Mouse (Mus musculus): ENCODE measurements around the gene Faim. TPM values are rescaled to one million over a fixed set of nuclear protein-coding genes. Genes with fewer than 3 reads are reported as not detected.

Faim gene
- total and polyA plus RNA-seq, 3 experiments: 24.0 to 86.6 (median 24.7) TPM

DNA sequence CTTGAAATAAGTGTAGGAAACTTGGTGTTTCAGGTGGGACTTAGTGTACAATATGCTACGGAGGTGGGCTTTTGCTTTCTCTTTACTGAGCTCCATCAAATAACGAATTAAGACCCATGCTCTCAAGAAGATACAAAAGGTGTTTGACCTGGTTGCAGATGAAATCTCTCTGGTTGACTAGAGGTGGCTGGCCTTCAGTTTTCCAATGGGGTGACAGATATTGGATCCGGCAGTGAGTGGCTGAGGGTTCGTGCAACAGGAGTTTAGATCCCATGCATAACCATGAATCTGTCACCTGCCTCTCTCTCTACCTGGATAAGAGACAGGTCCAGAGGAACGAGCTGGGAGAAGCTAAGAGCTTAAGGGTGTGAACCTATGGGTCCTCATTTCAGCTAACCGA, 27.5 kb upstream of the Faim start:
- no peak for DNase-seq (ENCODE audit: low spot score)

DNA sequence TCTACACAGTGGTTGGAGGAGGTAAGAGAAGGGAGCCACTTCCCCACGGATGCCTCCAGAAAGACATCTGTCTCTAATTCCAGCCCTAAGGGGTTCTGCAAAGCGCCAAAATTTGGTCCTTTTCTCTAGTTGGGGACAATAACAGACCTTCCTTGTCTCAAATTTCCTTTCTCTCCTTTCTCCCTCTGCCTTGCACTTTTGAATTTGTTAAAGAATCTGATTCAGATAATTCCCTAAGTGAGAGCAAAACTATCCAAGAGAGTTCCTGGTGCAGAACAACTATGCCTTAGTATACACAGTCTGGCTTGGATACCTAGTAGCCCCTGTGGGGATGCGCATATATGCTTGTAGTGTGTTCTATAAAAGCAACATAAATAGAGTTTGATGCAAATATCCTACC, 26.3 kb upstream of the Faim start:
- no peaks in the 10 kb centered on the region for H3K27me3 ChIP-seq (ENCODE audit: insufficient read depth, low read length)
- TF ChIP-seq CTCF (IDR thresholded peaks at IDR 0.05; ENCODE audit: low read depth, low read length) (no peak), TAL1 (conservative IDR thresholded peaks at IDR 0.05; ENCODE audit: low read depth, low read length) (no peak), GATA2 (IDR thresholded peaks at IDR 0.05; ENCODE audit: borderline replicate concordance, low read depth, low read length) (no peak), POLR2AphosphoS5 (IDR thresholded peaks at IDR 0.05; ENCODE audit: insufficient replicate concordance, low read depth, low read length) (no peak), GATA1 (IDR thresholded peaks at IDR 0.05; ENCODE audit: borderline replicate concordance, low read length) (no peak)
- DNase-seq (ENCODE audit: low spot score): no peak

More for the DNA sequence above, 27.5 kb upstream of the Faim start:
- TF ChIP-seq GATA1 (IDR thresholded peaks at IDR 0.05; ENCODE audit: borderline replicate concordance, low read length): no peak
- no peak for TF ChIP-seq CTCF (IDR thresholded peaks at IDR 0.05; ENCODE audit: low read depth, low read length)
- no peak for TF ChIP-seq GATA2 (IDR thresholded peaks at IDR 0.05; ENCODE audit: borderline replicate concordance, low read depth, low read length)
- TF ChIP-seq POLR2AphosphoS5 (IDR thresholded peaks at IDR 0.05; ENCODE audit: insufficient replicate concordance, low read depth, low read length): no peak
- TF ChIP-seq TAL1 (conservative IDR thresholded peaks at IDR 0.05; ENCODE audit: low read depth, low read length): no peak
- H3K36me3 ChIP-seq (replicated peaks): no peaks in the 10 kb centered on the region
- no peaks in the 10 kb centered on the region for H3K27me3 ChIP-seq (ENCODE audit: insufficient read depth, low read length)
- no peaks in the 10 kb centered on the region for H3K4me1 ChIP-seq (ENCODE audit: insufficient read depth, low read depth, low read length)
- H3K4me3 ChIP-seq (ENCODE audit: low read depth, low read length): no peak overlapping the region
- no peak for ATAC-seq (ENCODE audit: extremely low read depth, insufficient number of reproducible peaks, low FRiP score, poor library complexity, severe bottlenecking)
- peaks cover 30% of the 10 kb centered on the region for H3K9me3 ChIP-seq (replicated peaks)

DNA sequence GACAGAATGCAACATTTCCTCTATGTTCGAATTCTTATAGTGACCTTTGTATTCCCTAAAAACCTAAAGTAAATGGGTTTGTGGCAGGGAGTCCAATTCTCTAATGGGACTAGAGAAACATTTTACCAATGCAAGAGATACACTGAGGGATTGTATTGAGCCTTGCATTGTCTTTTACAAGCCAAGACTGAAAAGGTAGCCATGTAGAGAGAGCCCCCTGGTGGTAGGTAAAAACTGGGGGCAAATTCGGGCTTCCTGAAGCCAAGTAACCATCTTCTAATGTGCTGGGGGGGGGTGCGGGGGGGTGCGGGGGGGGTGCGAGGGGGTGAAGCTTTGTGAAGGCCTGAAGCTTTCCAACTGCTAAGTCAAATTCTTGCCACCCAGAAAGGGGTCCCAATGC, 25.8 kb upstream of the Faim start:
- TF ChIP-seq CTCF (IDR thresholded peaks at IDR 0.05; ENCODE audit: low read depth, low read length): no peak
- TF ChIP-seq TAL1 (conservative IDR thresholded peaks at IDR 0.05; ENCODE audit: low read depth, low read length): no peak
- no peak for TF ChIP-seq POLR2AphosphoS5 (IDR thresholded peaks at IDR 0.05; ENCODE audit: insufficient replicate concordance, low read depth, low read length)

More for the DNA sequence above, 26.3 kb upstream of the Faim start:
- Histone ChIP-seq H3K4me1 (ENCODE audit: insufficient read depth, low read depth, low read length) (no peaks in the 10 kb centered on the region), H3K36me3 (replicated peaks) (no peaks in the 10 kb centered on the region), H3K9me3 (replicated peaks) (peaks cover 24% of the 10 kb centered on the region), H3K4me3 (ENCODE audit: low read depth, low read length) (no peak overlapping the region)
- no peak for ATAC-seq (ENCODE audit: extremely low read depth, insufficient number of reproducible peaks, low FRiP score, poor library complexity, severe bottlenecking)

DNA sequence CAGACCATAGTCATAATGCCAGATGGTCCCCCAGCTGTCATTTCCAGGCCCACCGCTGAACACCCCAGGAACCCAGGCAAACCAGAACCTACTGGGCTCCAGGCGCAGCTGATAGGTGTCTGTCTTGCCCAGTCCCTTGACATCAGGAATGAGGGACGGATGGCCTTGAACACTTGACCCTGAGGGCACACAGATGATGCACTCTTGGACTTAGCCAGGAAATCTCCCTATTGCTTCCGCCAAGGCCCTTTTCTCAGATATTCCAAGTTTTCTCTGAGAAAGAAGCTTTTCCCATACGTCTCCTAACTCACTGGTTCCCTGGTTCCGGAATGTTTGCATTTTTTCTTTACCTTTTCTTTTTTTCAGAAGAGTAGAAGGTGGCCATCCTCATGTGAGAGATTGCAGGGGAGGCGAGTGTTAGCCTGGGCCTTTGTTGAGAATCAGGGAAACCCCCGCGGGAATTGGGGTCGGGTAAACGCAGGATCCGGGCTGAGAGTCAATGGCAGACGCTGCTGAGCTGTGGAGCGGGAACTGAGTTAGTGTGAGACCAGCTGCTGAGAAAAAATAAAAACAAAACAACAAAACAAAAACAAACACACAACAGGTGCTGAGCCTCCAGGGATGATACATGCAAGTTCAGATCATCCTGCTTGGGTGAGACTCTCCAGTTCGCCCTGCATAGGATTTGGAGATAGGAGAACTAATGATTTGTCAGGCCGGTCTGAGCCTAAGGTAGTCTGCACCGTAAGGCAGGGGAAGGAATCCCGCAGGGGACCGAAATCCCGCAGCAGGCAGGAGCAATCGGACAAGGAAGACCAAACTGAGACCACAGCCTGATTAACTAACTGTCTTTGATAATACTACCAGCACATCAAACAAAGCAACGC, 24.3 kb upstream of the Faim start:
- no peak overlapping the region for H3K4me3 ChIP-seq (ENCODE audit: low read depth, low read length)
- no peaks in the 10 kb centered on the region for H3K36me3 ChIP-seq (replicated peaks)
- no peaks in the 10 kb centered on the region for H3K4me1 ChIP-seq (ENCODE audit: insufficient read depth, low read depth, low read length)
- H3K9me3 ChIP-seq (replicated peaks): peaks cover 4% of the 10 kb centered on the region
- 0 out of 2 replicates have a peak, but pooled peaks cover 2% of the 10 kb centered on the region for H3K27me3 ChIP-seq (ENCODE audit: insufficient read depth, low read length)
- ATAC-seq (ENCODE audit: extremely low read depth, insufficient number of reproducible peaks, low FRiP score, poor library complexity, severe bottlenecking): no peak
- no peak for DNase-seq (ENCODE audit: low spot score)
- TF ChIP-seq TAL1 (conservative IDR thresholded peaks at IDR 0.05; ENCODE audit: low read depth, low read length) (no peak), CTCF (IDR thresholded peaks at IDR 0.05; ENCODE audit: low read depth, low read length) (no peak), GATA2 (IDR thresholded peaks at IDR 0.05; ENCODE audit: borderline replicate concordance, low read depth, low read length) (no peak), GATA1 (IDR thresholded peaks at IDR 0.05; ENCODE audit: borderline replicate concordance, low read length) (no peak), POLR2AphosphoS5 (IDR thresholded peaks at IDR 0.05; ENCODE audit: insufficient replicate concordance, low read depth, low read length) (no peak)

More for the DNA sequence above, 25.8 kb upstream of the Faim start:
- H3K27me3 ChIP-seq (ENCODE audit: insufficient read depth, low read length): 0 out of 2 replicates have a peak, but pooled peaks cover 2% of the 10 kb centered on the region
- no peak overlapping the region for H3K4me3 ChIP-seq (ENCODE audit: low read depth, low read length)
- H3K4me1 ChIP-seq (ENCODE audit: insufficient read depth, low read depth, low read length): no peaks in the 10 kb centered on the region
- no peak for DNase-seq (ENCODE audit: low spot score)
- H3K9me3 ChIP-seq (replicated peaks): peaks cover 19% of the 10 kb centered on the region
- ATAC-seq (ENCODE audit: extremely low read depth, insufficient number of reproducible peaks, low FRiP score, poor library complexity, severe bottlenecking): no peak
- H3K36me3 ChIP-seq (replicated peaks): no peaks in the 10 kb centered on the region

DNA sequence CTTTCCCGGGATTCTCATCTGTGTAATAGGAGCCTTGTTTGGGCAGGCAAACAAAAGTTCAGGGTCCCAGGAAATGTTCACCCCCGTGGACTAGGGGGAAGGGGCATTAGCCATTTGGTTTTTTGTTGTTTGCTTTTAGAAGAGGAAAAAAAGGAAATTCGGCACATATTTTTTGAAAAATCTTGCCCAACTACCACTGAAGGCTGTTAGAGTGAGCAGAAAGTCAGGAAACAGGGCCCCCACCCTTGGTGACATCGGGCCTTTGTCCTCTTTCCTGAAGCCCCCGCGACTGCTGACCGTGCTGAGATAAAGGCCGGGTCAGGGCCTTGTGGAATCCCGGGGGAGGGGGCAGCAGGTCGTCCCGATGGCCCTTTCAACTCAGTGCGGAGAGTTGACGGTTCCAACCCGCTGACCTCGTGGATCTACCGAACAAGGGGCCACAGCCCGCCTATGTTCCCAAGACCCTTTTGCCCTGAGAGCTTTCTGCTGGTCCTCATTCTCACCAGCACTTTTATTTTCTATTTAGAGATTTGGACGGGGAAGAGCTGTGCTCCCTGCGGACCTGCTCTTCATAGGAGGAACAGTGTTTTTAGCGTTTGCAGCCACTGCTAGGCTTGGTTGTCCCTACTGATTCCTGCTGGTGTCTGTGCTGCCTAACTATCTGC, 23.6 kb upstream of the Faim start:
- no peak overlapping the region for H3K4me3 ChIP-seq (ENCODE audit: low read depth, low read length)
- no peaks in the 10 kb centered on the region for H3K9me3 ChIP-seq (replicated peaks)
- no peak for TF ChIP-seq POLR2AphosphoS5 (IDR thresholded peaks at IDR 0.05; ENCODE audit: insufficient replicate concordance, low read depth, low read length)
- TF ChIP-seq GATA1 (IDR thresholded peaks at IDR 0.05; ENCODE audit: borderline replicate concordance, low read length): no peak
- TF ChIP-seq TAL1 (conservative IDR thresholded peaks at IDR 0.05; ENCODE audit: low read depth, low read length): no peak
- no peak for TF ChIP-seq GATA2 (IDR thresholded peaks at IDR 0.05; ENCODE audit: borderline replicate concordance, low read depth, low read length)
- TF ChIP-seq CTCF (IDR thresholded peaks at IDR 0.05; ENCODE audit: low read depth, low read length): no peak
- no peak for ATAC-seq (ENCODE audit: extremely low read depth, insufficient number of reproducible peaks, low FRiP score, poor library complexity, severe bottlenecking)
- 0 out of 2 replicates have a peak, but pooled peaks cover 2% of the 10 kb centered on the region for H3K27me3 ChIP-seq (ENCODE audit: insufficient read depth, low read length)
- no peak for DNase-seq (ENCODE audit: low spot score)
- no peaks in the 10 kb centered on the region for H3K4me1 ChIP-seq (ENCODE audit: insufficient read depth, low read depth, low read length)
- H3K36me3 ChIP-seq (replicated peaks): no peaks in the 10 kb centered on the region

DNA sequence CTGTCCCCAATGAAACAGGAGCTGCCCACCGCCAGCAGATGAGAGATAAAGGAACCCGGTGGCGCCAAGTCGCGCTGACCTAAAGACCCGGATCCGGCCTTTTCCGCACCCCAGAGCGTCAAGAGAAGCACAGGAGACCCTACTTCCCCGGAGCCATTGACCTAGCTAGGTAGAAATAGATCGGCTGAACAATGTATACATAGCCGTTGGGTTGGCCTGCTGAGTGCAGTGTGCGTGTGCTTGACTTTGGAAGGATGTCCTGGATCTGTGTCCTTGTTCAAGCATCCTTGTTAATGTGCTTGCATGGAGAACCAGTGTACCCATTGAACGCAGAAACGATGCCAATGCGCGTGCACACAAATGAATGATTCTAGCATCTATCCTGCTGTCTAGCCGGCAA, 22.5 kb upstream of the Faim start:
- no peaks in the 10 kb centered on the region for H3K4me1 ChIP-seq (ENCODE audit: insufficient read depth, low read depth, low read length)
- H3K4me3 ChIP-seq (ENCODE audit: low read depth, low read length): no peak overlapping the region
- H3K27me3 ChIP-seq (ENCODE audit: insufficient read depth, low read length): 0 out of 2 replicates have a peak, but pooled peaks cover 2% of the 10 kb centered on the region
- ATAC-seq (ENCODE audit: extremely low read depth, insufficient number of reproducible peaks, low FRiP score, poor library complexity, severe bottlenecking) (no peak), DNase-seq (ENCODE audit: low spot score) (no peak)
- peaks cover 6% of the 10 kb centered on the region; the same call in 1 of the 2 replicates for H3K9me3 ChIP-seq (replicated peaks)
- TF ChIP-seq GATA1 (IDR thresholded peaks at IDR 0.05; ENCODE audit: borderline replicate concordance, low read length) (no peak), TAL1 (conservative IDR thresholded peaks at IDR 0.05; ENCODE audit: low read depth, low read length) (no peak)
- no peaks in the 10 kb centered on the region for H3K36me3 ChIP-seq (replicated peaks)
